Mouse (Mus musculus): Measurements from ENCODE around the gene Tsen54.

- TF ChIP-seq ZNF384 (IDR thresholded peaks at IDR 0.05; ENCODE audit: low read depth, low read length) (no peak), ZC3H11A (IDR thresholded peaks at IDR 0.05; ENCODE audit: borderline replicate concordance, low read depth, low read length) (no peak), HCFC1 (IDR thresholded peaks at IDR 0.05; ENCODE audit: borderline replicate concordance, insufficient read depth, low read length) (no peak), CHD2 (IDR thresholded peaks at IDR 0.05; ENCODE audit: low read depth, low read length) (no peak), MAFK (IDR thresholded peaks at IDR 0.05; ENCODE audit: insufficient read depth, low read depth, low read length) (no peak)
Observed at GRCm38 (mm10) chr11:115843141-115843890, 28.8 kb downstream of the Tsen54 start.

Measured in ES-E14 (cell line).